Mouse (Mus musculus): ENCODE data around the gene D10Jhu81e. TPM values are rescaled to one million over a fixed set of nuclear protein-coding genes. Genes with fewer than 3 reads are reported as not detected.
"Not testable (repeated sequence)": the region's sequence is repeated elsewhere in the genome, so short reads cannot be mapped to it uniquely, and the experiment has no call there.

The D10Jhu81e gene
- polyA plus RNA-seq (2012; rRNA removed), result 60.2 and 75.5 TPM in 2 replicates

DNA sequence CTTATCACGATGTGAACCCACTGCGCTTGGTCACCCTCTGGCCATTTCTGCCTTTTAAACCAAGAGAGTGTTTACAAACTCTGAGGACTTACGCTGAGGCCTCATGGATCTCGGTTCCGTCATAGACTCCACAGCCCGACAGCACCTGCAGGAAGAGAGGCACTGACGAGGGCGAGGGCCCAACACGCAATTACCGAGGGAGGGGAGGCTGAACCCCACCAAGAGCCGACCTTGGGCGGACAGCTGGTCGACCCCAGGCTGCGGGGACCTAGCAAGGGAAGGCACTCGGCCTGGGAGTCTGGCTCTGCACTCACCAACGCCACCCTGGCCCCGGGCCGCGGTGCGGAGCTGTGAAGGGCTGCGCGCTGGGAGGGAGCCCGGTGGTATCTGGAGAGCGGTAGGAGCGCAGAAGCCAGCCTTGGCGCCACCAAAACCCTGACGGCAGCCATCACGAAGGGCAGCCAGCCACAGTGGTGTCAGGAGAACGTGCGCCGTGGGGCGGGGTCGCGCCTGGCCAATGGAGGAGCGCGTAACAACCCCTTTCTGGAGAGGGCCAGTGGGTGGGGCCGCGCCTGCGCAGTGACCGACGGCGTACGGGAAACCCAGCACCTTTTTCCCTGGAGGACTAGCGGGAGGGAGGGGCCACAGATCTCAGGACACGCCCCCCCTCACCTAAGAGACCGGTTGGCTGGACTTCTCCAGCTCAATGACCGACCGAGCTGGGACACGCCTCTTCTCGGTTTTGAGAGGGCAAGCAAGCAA, at the start of gene D10Jhu81e:
Gene D10Jhu81e, minus strand, starts transcription at position 502 of the 762 bp plus-strand sequence.
- peak; percentile 99 for DNase-seq (ENCODE audit: low read depth)
- TF ChIP-seq POLR2A (IDR thresholded peaks at IDR 0.05; ENCODE audit: borderline replicate concordance, extremely low read depth, insufficient read depth, insufficient read length, poor library complexity, severe bottlenecking), result peak; percentile 43; the same call in 1 of the 2 replicates
- no peak for TF ChIP-seq CTCF (IDR thresholded peaks at IDR 0.05; ENCODE audit: borderline replicate concordance, extremely low read depth, insufficient read depth, insufficient read length)

DNA sequence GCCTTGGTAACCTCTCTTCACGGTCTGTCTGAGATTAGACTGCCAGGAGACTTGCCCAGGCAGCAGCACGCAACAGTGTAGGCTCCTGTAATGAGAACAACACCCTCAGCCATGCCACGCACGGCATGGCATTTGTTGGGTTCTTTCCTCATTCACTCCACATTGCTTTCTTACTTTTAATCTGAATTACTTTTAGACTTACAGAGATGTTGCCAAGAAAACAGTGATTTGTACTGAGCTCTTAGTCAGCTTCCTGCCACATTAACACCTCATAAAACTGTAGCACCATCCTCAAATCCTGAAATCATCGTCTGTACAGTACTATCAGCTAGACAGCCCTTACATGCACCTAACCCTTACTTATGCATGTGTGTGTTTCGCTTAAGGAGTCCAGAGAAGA, 49.0 kb upstream of the D10Jhu81e start:
- DNase-seq (ENCODE audit: low read depth), result no peak
- TF ChIP-seq POLR2A (IDR thresholded peaks at IDR 0.05; ENCODE audit: borderline replicate concordance, extremely low read depth, insufficient read depth, insufficient read length, poor library complexity, severe bottlenecking), result no peak
- TF ChIP-seq CTCF (IDR thresholded peaks at IDR 0.05; ENCODE audit: borderline replicate concordance, extremely low read depth, insufficient read depth, insufficient read length), result no peak

DNA sequence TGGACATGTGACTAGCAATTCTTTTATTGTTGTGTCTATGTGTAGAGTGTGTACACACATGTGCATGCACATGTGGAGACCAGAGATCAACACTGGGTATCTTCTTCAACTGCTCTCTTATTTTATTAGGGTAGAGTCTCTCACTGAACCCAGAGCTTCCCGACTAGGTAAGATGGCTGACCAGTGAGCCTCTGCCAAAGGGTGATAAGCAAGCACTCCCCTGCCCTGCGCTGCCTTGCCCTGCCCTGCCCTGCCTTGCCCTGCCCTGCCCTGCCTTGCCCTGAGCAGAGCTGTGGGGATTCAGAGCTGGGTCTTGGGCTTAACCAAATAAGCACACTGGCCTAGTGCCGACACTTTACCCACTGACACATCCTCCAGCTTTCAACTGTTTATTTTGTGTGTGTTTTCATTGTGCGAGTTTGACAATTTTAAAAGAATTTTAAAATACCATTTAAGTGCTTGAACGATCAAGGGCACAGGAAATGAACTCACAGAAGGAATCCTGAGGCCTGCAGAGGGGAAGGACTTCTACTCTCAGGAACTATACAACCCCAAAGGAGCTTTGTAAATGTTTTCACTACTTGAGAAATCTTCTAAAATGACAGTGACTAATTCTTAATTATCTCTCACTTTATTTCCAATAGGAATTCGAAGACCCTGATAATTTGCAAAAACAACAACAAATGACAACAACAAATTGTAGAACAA, 46.9 kb upstream of the D10Jhu81e start:
- no peak for TF ChIP-seq POLR2A (IDR thresholded peaks at IDR 0.05; ENCODE audit: borderline replicate concordance, extremely low read depth, insufficient read depth, insufficient read length, poor library complexity, severe bottlenecking)
- no peak for TF ChIP-seq CTCF (IDR thresholded peaks at IDR 0.05; ENCODE audit: borderline replicate concordance, extremely low read depth, insufficient read depth, insufficient read length)
- no peak for DNase-seq (ENCODE audit: low read depth)

DNA sequence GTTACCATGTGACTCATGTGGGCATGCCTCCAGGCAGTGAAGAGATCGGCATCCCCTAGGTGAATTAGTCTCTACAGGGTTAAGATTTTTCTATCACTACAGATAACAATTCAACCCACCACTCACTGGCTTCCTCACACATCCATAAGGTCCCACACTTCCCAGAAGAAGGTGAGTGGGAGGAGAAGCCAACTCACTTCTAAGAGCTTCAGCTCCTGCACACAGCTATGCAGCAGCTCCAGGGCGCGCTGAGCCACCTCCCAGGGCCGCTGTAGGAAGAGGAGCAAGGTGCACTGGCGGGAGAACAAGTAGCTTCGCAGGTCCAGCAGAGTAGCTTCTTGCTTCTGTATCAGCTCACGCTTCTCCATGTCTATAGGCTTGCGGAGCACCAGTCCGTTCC, 44.8 kb upstream of the D10Jhu81e start:
- DNase-seq (ENCODE audit: low read depth), result no peak

DNA sequence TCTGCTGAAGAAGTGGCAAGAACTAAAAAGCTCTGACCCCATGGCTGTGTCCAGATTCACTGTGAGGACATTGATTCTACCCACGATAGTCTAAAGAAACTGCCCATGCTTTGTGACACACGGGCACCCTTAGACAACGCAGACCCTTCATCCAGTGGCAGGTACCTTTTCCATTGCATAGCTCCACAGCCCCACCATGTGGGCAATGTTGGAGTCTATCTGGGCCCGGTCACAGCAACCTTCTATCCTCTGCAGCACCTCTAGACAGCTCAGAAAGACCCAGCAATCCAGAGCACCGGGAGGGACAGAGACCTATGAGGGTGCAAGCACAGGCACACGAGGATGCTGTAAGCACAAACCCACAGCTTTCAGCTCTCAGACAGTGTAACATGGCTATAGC, 41.7 kb upstream of the D10Jhu81e start:
- no peak for DNase-seq (ENCODE audit: low read depth)

More for the DNA sequence above, 44.8 kb upstream of the D10Jhu81e start:
- TF ChIP-seq CTCF (IDR thresholded peaks at IDR 0.05; ENCODE audit: borderline replicate concordance, extremely low read depth, insufficient read depth, insufficient read length) (no peak), POLR2A (IDR thresholded peaks at IDR 0.05; ENCODE audit: borderline replicate concordance, extremely low read depth, insufficient read depth, insufficient read length, poor library complexity, severe bottlenecking) (no peak)

DNA sequence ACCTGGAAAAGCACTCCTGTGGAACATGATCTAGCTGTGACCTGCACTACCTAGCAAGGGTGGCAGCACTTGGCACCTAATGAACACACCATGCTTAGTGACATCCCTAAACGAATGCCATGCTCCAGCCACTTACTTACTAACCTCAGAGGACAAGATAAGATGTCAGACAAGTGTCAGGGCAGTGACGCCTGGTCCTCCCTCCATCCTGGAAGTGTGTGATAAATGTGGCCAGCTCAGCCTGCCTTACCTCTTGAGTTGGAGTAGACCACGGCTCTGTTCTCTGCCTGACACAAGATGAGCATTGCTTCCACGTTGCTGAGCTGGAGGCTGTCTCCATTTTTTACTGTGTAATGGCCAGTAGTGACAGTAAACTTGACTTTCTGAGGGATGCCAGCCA, 31.6 kb upstream of the D10Jhu81e start:
- TF ChIP-seq POLR2A (IDR thresholded peaks at IDR 0.05; ENCODE audit: borderline replicate concordance, extremely low read depth, insufficient read depth, insufficient read length, poor library complexity, severe bottlenecking) (no peak), CTCF (IDR thresholded peaks at IDR 0.05; ENCODE audit: borderline replicate concordance, extremely low read depth, insufficient read depth, insufficient read length) (no peak)
- no peak for DNase-seq (ENCODE audit: low read depth)

More for the DNA sequence above, 41.7 kb upstream of the D10Jhu81e start:
- TF ChIP-seq POLR2A (IDR thresholded peaks at IDR 0.05; ENCODE audit: borderline replicate concordance, extremely low read depth, insufficient read depth, insufficient read length, poor library complexity, severe bottlenecking), result no peak
- TF ChIP-seq CTCF (IDR thresholded peaks at IDR 0.05; ENCODE audit: borderline replicate concordance, extremely low read depth, insufficient read depth, insufficient read length), result peak; percentile 48; the same call in 1 of the 2 replicates

DNA sequence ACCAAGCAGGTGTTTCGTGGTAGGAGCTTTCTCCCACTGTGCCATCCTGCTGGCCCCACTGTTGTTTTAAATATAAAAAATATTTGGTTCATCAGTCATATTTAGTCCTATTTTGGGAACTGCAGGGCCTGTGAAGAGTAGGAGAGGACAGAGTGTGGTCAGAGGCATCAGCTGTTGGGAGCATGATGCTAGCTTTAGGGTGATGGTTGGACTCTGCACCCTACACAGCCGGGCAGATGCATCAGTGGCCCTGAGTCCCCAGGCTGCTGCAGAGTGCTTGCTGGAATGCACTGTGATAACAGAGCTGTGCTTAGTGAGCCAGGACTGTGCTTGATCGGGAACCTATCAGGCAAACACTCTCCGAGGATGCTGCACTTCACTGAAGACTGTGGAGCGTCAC, 23.4 kb upstream of the D10Jhu81e start:
- TF ChIP-seq CTCF (IDR thresholded peaks at IDR 0.05; ENCODE audit: borderline replicate concordance, extremely low read depth, insufficient read depth, insufficient read length) (no peak), POLR2A (IDR thresholded peaks at IDR 0.05; ENCODE audit: borderline replicate concordance, extremely low read depth, insufficient read depth, insufficient read length, poor library complexity, severe bottlenecking) (no peak)

DNA sequence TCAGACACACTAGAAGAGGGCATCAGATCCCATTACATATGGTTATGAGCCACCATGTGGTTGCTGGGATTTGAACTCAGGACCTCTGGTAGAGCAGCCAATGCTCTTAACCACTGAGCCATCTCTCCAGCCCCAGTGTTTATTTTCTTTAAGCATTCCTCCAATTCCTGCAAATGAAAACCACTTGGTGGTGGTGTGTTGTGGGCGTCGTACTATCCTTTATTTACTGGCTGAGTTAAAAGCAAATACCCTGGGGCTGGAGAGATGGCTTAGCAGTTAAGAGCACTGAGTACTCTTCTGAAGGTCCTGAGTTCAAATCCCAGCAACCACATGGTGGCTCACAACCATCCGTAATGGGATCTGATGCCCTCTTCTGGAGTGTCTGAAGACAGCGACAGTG, 16.5 kb upstream of the D10Jhu81e start:
- not testable (repeated sequence) for DNase-seq (ENCODE audit: low read depth)

More for the DNA sequence above, 23.4 kb upstream of the D10Jhu81e start:
- no peak for DNase-seq (ENCODE audit: low read depth)

DNA sequence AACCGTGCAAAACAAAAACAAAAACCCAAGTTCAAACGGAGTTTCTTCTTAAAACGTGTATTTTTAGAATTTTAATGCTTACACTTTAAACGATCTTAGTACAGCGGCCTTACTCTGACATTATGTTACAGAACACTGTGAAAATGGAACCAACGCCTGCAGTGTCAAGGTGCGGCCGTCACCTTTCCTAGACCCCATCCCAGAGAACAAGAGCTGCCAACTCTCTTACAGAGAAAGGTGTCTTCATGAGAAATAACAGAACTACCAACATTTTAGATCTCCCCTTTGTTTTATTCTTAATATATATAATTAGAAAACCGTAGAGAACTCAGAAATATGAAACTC, 15.8 kb upstream of the D10Jhu81e start:
- no peak for DNase-seq (ENCODE audit: low read depth)
- TF ChIP-seq POLR2A (IDR thresholded peaks at IDR 0.05; ENCODE audit: borderline replicate concordance, extremely low read depth, insufficient read depth, insufficient read length, poor library complexity, severe bottlenecking), result no peak
- no peak for TF ChIP-seq CTCF (IDR thresholded peaks at IDR 0.05; ENCODE audit: borderline replicate concordance, extremely low read depth, insufficient read depth, insufficient read length)

DNA sequence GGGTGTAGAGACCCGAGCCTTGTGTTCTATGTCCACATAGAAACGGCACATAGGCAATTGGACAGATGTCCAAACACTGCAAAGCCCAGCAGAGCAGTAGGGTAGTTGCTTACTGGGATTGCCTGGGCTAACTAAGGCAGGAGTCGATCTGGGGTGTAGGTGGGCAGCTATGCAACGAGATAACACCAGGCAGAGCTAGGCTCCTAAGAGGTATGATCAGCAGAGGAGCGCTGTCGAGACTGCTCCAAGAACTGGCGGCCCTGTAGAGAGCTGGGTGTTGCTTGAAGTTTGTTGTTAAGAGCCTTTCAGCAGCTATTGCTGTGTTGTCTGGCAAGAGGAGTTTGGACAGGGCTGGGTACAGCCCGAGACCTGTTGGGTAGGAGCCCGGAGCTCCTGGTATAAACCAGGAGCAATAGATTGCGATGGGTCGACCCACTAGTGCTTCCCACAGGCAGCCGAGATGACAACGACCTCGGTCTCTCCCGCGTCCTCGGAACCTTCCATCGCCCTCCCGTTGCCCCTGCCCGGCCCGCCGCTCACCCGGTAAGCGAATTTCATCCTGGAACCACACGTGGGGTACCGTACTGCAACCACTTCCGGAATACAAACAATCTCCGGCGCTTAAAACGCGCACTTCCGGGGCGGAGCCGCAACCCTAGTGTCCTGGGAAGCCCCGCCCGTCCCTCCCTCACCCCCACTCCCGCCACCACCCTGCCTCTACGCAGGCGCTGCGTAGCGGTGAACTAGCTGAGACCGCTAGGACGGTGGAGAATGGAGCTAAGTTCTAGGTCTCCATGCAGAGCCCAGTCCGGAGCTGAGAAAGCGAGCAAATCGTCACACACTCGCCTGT, 15.2 kb upstream of the D10Jhu81e start, which contains the start of gene Pwp2:
Gene Pwp2, minus strand, starts transcription at position 619 of the 850 bp plus-strand sequence.
- TF ChIP-seq POLR2A (IDR thresholded peaks at IDR 0.05; ENCODE audit: borderline replicate concordance, extremely low read depth, insufficient read depth, insufficient read length, poor library complexity, severe bottlenecking), result 0 out of 2 replicates have a peak, but pooled peaks have one; percentile 21
- peak; percentile 5; the same call in 1 of the 2 replicates for TF ChIP-seq CTCF (IDR thresholded peaks at IDR 0.05; ENCODE audit: borderline replicate concordance, extremely low read depth, insufficient read depth, insufficient read length)
- peak; percentile 98 for DNase-seq (ENCODE audit: low read depth)

DNA sequence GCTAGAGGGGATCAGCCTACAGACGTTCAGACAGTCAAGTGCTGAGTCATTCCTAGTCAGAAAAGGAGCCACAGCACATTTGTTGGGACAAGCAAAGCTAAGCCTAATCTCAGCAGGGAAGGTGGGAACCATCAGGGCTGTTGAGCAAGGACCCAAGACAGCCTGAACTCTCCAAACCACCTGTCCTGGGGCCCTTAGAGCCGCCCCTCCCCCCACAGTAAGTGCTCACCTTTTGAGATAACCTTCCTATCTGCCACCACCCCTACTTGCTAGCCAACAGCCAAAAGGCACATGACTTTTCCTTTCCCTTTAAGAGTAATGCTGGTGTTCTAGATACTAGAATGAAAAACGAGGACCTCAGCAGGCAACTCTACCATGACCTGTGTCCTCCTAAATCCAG, 14.0 kb upstream of the D10Jhu81e start:
- no peak for DNase-seq (ENCODE audit: low read depth)
- no peak for TF ChIP-seq CTCF (IDR thresholded peaks at IDR 0.05; ENCODE audit: borderline replicate concordance, extremely low read depth, insufficient read depth, insufficient read length)

Measured in brain, embryonic 14.5 days (tissue).